Mouse (Mus musculus) lung, postnatal 0 days (tissue): ENCODE data around the gene Pced1b.

ENCODE experiments used
- CTCF ChIP-seq: IDR thresholded peaks from 2 replicates; pipeline ENCODE4 v1.5.1; 2016; ENCODE audit warnings: antibody characterized with exemption, mild to moderate bottlenecking
- EP300 ChIP-seq: IDR thresholded peaks from 2 replicates; pipeline ENCODE4 v1.6.1; 2016; ENCODE audit warnings: antibody characterized with exemption, mild to moderate bottlenecking, control low read depth

GRCm38 (mm10) chr15:97382567-97382966 lies 135.7 kb downstream of the Pced1b start:
- TF ChIP-seq EP300, result no peak
- TF ChIP-seq CTCF, result no peak
